Mouse (Mus musculus) embryonic facial prominence, embryonic 11.5 days (tissue): ENCODE measurements around the gene Nsa2. TPM values are rescaled to one million over a fixed set of nuclear protein-coding genes. Genes with fewer than 3 reads are reported as not detected.

Experiments
- ATAC-seq: fragments of 200-750 bp; cut with Nextera tagmentation; replicated peaks from 2 replicates; pipeline ENCODE4 v1.8.0; 2017; ENCODE audit warnings: low read depth; ENCODE audit not compliant: insufficient number of reproducible peaks, low FRiP score, low TSS enrichment
- DNase-seq: peaks from one replicate; pipeline ENCODE4 v3.0.0-alpha.2; 2015; ENCODE audit warnings: low spot score
- H3K27ac ChIP-seq: fragments of 300-500 bp; sonication (generic); replicated peaks from 2 replicates; pipeline ENCODE4 v1.5.1; 2014; ENCODE audit warnings: mild to moderate bottlenecking, low read depth, low read length, control low read depth
- H3K27me3 ChIP-seq: fragments of 300-500 bp; sonication (generic); 2 replicates; pipeline ENCODE4 v1.6.1; 2014; ENCODE audit warnings: mild to moderate bottlenecking, low read length, moderate library complexity, mixed read lengths; ENCODE audit not compliant: control insufficient read depth, insufficient read depth
- H3K36me3 ChIP-seq: fragments of 300-500 bp; sonication (generic); replicated peaks from 2 replicates; pipeline ENCODE4 v1.6.1; 2014; ENCODE audit warnings: low read depth, mild to moderate bottlenecking, low read length, moderate library complexity, mixed read lengths; ENCODE audit not compliant: control insufficient read depth, insufficient read depth
- H3K4me1 ChIP-seq: fragments of 300-500 bp; sonication (generic); 2 replicates; pipeline ENCODE4 v1.6.1; 2014; ENCODE audit warnings: low read length, mixed read lengths; ENCODE audit not compliant: control insufficient read depth, insufficient read depth
- H3K4me2 ChIP-seq: fragments of 300-500 bp; sonication (generic); 2 replicates; pipeline ENCODE4 v1.6.1; 2014; ENCODE audit warnings: low read depth, mild to moderate bottlenecking, control low read depth, low read length, moderate library complexity
- H3K4me3 ChIP-seq: fragments of 300-500 bp; sonication (generic); 2 replicates; pipeline ENCODE4 v1.5.1; 2014; ENCODE audit warnings: low read depth, low read length, control low read depth
- H3K9ac ChIP-seq: fragments of 300-500 bp; sonication (generic); replicated peaks from 2 replicates; pipeline ENCODE4 v1.6.1; 2014; ENCODE audit warnings: mild to moderate bottlenecking, control low read depth, low read length
- H3K9me3 ChIP-seq: fragments of 300-500 bp; sonication (generic); replicated peaks from 2 replicates; pipeline ENCODE4 v1.6.1; 2016; ENCODE audit warnings: mild to moderate bottlenecking, low read length, inconsistent platforms, mixed read lengths; ENCODE audit not compliant: control insufficient read depth
- WGBS: fragments of 180-500 bp; shearing (Covaris S2); extraction: QIAGEN DNeasy Blood & Tissue Kit; methylation state at CpG from one replicate; pipeline ENCODE4 v1.1.7; 2014; 5-methylcytosine and 5-hydroxymethylcytosine counted together
- polyA plus RNA-seq: library from polyadenylated mRNA; unstranded; fragments of >200 nt; fragmentation: Nextera tagmentation; extraction: Ambion mirVana; gene quantifications from 2 replicates; pipeline ENCODE4 v1.2.1, GENCODE M21; 2014

Nsa2 gene
- 78.0 and 84.7 TPM in 2 replicates for polyA plus RNA-seq

DNA sequence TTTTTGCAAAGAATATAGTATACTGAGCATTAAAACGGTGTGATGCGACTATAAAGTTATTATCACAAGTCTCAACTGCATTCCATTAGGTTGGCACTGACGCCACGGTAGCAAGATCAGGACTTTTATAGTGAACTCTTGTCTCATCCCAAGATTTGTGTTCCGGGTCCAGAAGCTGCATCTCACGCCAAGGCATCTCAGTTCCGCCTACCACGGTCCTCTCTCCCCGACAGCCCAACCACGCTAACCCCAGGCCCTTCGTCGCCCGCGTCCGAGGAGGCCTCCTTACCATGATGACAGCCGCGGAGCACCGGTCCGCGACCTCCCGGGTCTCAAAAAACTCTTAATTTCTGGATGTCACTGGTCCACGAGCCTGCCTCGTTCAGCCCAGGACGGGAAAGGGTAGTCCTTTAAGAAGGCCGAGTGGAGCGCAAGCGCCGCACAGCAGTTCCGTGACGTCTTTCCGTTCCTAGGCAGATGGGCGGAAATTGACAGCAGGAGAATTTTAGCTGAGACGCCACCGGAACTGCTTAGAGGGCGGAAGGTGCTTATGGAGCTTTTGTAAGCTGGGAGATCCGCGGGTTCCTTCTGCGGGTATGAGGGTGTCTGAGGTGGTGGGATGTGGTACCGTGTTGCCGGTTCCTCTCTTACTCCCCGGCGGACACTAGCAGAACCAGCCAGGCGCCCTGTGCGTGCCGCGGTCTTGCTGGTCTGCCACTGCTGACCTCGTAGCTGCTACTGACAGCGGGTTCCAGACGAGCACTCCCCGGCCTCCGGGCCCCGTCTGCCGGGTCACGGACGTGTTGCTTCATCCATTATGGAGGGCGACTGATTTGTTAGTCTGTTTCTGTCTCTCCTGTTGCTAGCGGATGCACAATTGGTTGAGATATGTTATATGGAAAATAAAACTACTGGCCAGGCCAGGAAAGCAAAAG, at the start of gene Nsa2, which contains the start of gene Gfm2:
Nsa2 (minus strand) TSS at position 472 of the 935 bp plus-strand sequence.
Gfm2 (plus strand) TSS at position 472 of the 935 bp plus-strand sequence.
- Histone ChIP-seq H3K4me3 (peak within 1 kb of the TSS; percentile 76), H3K27ac (peak within 1 kb of the TSS; percentile 68), H3K9ac (peak within 1 kb of the TSS; percentile 85), H3K4me1 (no peaks in the 10 kb centered on the region), H3K9me3 (no peaks in the 10 kb centered on the region), H3K4me2 (peak within 1 kb of the TSS; percentile 57), H3K27me3 (no peaks in the 10 kb centered on the region), H3K36me3 (no peaks in the 10 kb centered on the region)
- ATAC-seq (peak; percentile 97), DNase-seq (peak; percentile 95)
- WGBS, result under 1% methylated on average over 57 of the region's 57 CpGs

DNA sequence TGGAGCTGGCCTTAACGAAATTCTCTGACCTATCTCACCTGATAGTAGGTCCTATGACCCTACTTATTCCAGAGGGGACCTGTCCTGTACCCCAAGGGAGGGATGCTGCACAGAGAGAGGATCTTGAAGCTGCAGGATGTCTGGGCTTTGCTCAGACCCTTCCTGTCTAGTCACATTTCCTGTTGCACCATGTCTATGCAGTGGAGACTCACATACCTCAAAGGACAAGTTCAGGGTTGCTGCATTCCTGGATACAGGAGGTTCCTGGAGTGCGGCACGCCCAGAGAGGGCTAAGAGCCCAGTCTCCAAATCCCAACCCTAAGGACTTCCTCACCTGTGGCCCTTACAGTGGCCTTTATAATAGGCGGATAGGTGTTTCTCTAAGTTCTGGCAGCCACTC, 48.6 kb upstream of the Nsa2 start:
- 80% methylated on average over 4 of the region's 4 CpGs for WGBS
- H3K9ac ChIP-seq, result no peak overlapping the region
- H3K36me3 ChIP-seq, result no peaks in the 10 kb centered on the region
- no peak for ATAC-seq
- H3K4me2 ChIP-seq, result no peak overlapping the region
- no peaks in the 10 kb centered on the region for H3K9me3 ChIP-seq
- H3K4me3 ChIP-seq, result no peak overlapping the region
- no peak overlapping the region for H3K27ac ChIP-seq
- no peak for DNase-seq
- H3K4me1 ChIP-seq, result no peaks in the 10 kb centered on the region
- H3K27me3 ChIP-seq, result no peaks in the 10 kb centered on the region

DNA sequence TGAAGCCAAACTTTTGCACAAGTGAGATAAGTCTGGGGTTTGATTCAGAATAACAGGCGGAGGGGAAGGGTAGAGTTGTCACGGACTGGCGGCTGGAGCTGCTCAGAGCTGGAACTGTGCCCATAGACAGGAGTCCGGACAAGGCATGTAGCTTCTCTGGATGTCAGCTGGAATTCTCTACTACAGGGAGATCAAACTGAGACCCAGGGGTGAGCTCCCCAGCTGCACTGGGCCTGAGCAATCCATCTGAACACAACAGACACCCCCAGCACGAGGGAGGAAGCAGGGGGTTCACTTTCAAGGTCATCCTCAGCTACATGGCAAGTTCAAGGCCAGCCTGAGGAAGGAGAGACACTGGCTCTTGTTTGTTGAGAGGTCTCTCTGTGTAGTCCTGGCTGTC, 46.9 kb upstream of the Nsa2 start:
- no peak for ATAC-seq
- Histone ChIP-seq H3K4me2 (no peak overlapping the region), H3K27ac (no peak overlapping the region), H3K27me3 (no peaks in the 10 kb centered on the region), H3K4me1 (no peaks in the 10 kb centered on the region), H3K9me3 (no peaks in the 10 kb centered on the region), H3K36me3 (no peaks in the 10 kb centered on the region), H3K9ac (no peak overlapping the region), H3K4me3 (no peak overlapping the region)
- WGBS, result 81% methylated on average over 5 of the region's 5 CpGs
- DNase-seq, result no peak

DNA sequence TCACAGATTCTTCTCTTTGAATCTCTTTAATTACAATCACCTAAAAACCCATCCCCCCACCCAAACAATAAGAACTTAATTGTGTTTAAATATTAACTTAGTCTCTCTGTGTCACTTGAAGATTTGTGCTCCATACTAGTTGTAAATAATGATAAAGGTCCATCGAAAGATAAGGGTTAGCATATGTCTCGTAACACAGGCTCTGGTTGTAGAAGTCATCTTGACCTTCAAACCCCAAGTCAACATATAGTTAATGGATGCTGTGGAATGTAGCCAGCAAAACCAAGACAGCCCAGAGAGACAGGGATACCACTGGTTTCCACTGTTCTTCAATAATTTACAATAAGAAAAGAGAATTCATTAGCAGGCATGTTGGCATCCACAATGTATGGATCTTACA, 46.4 kb upstream of the Nsa2 start:
- Histone ChIP-seq H3K4me3 (no peak overlapping the region), H3K4me2 (no peak overlapping the region), H3K27me3 (no peaks in the 10 kb centered on the region), H3K27ac (no peak overlapping the region), H3K36me3 (no peaks in the 10 kb centered on the region), H3K4me1 (no peaks in the 10 kb centered on the region), H3K9me3 (no peaks in the 10 kb centered on the region), H3K9ac (no peak overlapping the region)
- no peak for ATAC-seq
- DNase-seq, result no peak
- 94% methylated on average over 2 of the region's 2 CpGs for WGBS

DNA sequence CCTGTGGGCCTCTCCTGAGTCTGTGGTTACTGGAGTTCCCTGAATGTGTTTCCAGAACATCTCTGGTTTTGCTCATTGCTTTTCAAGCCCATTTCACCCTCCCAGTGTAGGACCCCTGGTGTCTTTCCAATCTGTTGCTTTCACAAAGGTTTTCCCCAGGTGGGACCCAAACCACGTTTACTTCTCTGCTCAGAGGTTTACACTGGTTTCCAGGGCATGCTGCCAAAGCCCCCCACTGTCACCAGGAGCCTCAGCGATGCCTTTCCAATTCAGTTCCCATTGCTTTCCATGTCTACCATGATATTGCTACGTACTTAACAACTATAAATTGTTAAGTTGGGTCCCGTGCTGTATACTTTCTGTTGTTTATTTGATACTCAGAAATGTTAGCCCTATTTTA, 45.1 kb upstream of the Nsa2 start:
- DNase-seq (no peak), ATAC-seq (no peak)
- no peaks in the 10 kb centered on the region for H3K27me3 ChIP-seq
- no peaks in the 10 kb centered on the region for H3K4me1 ChIP-seq
- H3K36me3 ChIP-seq, result no peaks in the 10 kb centered on the region
- H3K4me3 ChIP-seq, result no peak overlapping the region
- no peak overlapping the region for H3K27ac ChIP-seq
- no peak overlapping the region for H3K4me2 ChIP-seq
- no peak overlapping the region for H3K9ac ChIP-seq
- no peaks in the 10 kb centered on the region for H3K9me3 ChIP-seq
- 74% methylated on average over 4 of the region's 4 CpGs for WGBS

DNA sequence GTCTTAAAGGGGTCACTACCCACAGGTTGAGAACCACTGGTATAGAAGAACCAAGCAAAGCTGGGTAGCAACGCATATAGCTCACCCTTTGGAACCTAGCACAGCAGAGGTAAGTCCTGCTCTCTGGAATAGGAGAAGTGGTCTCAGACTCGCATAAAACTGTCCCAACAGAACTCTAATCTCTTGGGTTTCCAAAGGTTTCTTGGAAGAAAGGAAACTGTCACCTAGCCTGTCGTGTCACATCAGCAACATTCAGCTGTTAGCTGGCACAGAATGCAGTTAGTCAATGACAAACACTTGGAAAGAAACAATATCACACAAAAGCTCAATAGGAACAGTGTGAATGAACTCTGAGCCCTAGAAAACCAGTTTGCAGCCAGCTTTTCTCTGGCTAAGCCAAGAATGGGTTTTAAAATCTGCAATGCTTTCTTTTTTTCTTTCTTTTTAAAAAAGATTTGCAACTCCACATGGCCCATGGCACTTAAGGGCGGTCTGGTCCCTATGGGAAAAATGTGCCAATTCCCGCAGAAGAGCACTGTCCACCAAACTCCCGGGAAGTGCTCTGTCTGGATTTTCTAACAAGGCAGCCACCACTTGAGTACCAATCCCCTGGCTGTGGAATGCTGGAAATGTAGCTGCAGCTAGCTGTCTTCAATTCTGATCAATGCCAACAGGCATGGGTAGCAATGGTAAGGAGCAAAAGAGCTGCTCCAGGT, 42.5 kb upstream of the Nsa2 start:
- ATAC-seq (no peak), DNase-seq (no peak)
- Histone ChIP-seq H3K4me2 (no peak overlapping the region), H3K27me3 (no peaks in the 10 kb centered on the region), H3K9ac (no peak overlapping the region), H3K4me3 (no peak overlapping the region), H3K36me3 (no peaks in the 10 kb centered on the region), H3K27ac (no peak overlapping the region), H3K9me3 (no peaks in the 10 kb centered on the region), H3K4me1 (no peaks in the 10 kb centered on the region)
- WGBS, result 77% methylated on average over 6 of the region's 6 CpGs

DNA sequence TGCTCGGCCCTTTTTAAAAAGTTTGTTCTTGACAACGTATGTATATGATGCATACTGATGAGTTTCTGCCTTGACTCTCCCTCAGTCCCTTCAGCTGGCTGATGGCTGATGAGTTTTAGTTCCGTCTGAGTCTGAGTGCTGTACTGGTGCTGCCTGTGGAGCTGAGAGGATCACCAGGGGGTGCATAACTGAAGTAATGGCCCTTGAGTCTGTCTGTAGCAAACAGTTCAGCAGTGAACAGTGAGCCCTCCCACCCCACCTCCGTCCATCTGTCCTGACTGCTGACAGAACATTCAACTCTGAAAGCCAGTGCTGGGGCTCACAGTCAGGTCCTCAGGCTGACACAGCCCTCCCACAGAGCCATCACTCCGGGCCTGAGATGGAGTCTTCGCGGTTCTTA, 41.2 kb upstream of the Nsa2 start:
- Histone ChIP-seq H3K9me3 (no peaks in the 10 kb centered on the region), H3K4me3 (no peak overlapping the region), H3K4me2 (no peak overlapping the region), H3K9ac (no peak overlapping the region), H3K36me3 (no peaks in the 10 kb centered on the region; the same call in 1 of the 2 replicates), H3K4me1 (no peaks in the 10 kb centered on the region), H3K27ac (no peak overlapping the region), H3K27me3 (no peaks in the 10 kb centered on the region)
- no peak for ATAC-seq
- WGBS, result 78% methylated on average over 7 of the region's 7 CpGs
- DNase-seq, result no peak

DNA sequence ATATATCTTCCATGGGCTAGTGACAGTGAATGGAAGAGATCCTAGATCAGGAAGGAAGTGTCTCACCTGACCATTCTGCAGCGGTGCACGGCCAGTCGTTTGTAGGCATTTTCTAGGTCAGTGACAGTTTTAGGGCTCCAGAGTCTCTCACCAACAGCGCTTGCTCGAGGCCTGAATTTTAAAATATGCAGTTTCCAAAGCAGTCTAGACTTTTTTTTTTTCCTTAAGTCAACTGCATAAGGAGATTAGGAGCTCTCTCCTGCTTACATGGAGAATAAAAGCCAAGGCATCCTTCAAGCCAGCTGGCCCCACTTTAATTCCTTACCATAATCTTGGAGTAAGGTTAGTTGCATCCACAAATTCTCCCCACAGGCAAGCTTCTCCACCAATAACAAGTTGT, 39.0 kb upstream of the Nsa2 start:
- no peaks in the 10 kb centered on the region for H3K4me1 ChIP-seq
- H3K9me3 ChIP-seq, result no peaks in the 10 kb centered on the region
- no peak overlapping the region for H3K27ac ChIP-seq
- no peak overlapping the region for H3K9ac ChIP-seq
- WGBS, result 93% methylated on average over 5 of the region's 5 CpGs
- H3K4me2 ChIP-seq, result no peak overlapping the region
- no peaks in the 10 kb centered on the region for H3K27me3 ChIP-seq
- H3K36me3 ChIP-seq, result no peaks in the 10 kb centered on the region; the same call in 1 of the 2 replicates
- no peak for ATAC-seq
- H3K4me3 ChIP-seq, result no peak overlapping the region
- no peak for DNase-seq
